Mouse (Mus musculus): ENCODE measurements around the gene Vps13a. TPM values are rescaled to one million over a fixed set of nuclear protein-coding genes. Genes with fewer than 3 reads are reported as not detected.

The Vps13a gene
- polyA plus RNA-seq, 1 experiment = 31.9 TPM

GRCm38 (mm10) chr19:16597216-16597615 lies 183.5 kb downstream of the Vps13a start:
- TF ChIP-seq CTCF (IDR thresholded peaks at IDR 0.05; ENCODE audit: borderline replicate concordance, insufficient read depth, low read length) = no peak
- no peak for TF ChIP-seq POLR2A (IDR thresholded peaks at IDR 0.05; ENCODE audit: low read depth, low read length)
- H3K4me3 ChIP-seq (ENCODE audit: insufficient read depth, low read length) = no peak overlapping the region
- no peaks in the 10 kb centered on the region for H3K4me1 ChIP-seq (ENCODE audit: control insufficient read depth, insufficient read depth, low read length)
- no peak overlapping the region for H3K27ac ChIP-seq (ENCODE audit: insufficient read depth, low read length)

- Histone ChIP-seq H3K4me3 (ENCODE audit: insufficient read depth, low read length) (no peak overlapping the region), H3K4me1 (ENCODE audit: control insufficient read depth, insufficient read depth, low read length) (no peaks in the 10 kb centered on the region), H3K27ac (ENCODE audit: insufficient read depth, low read length) (no peak overlapping the region)
- TF ChIP-seq CTCF (IDR thresholded peaks at IDR 0.05; ENCODE audit: borderline replicate concordance, insufficient read depth, low read length) (no peak), POLR2A (IDR thresholded peaks at IDR 0.05; ENCODE audit: low read depth, low read length) (no peak)
Observed at GRCm38 (mm10) chr19:16593975-16594317, 186.8 kb downstream of the Vps13a start.

GRCm38 (mm10) chr19:16593256-16593974 lies 187.3 kb downstream of the Vps13a start:
- Histone ChIP-seq H3K4me1 (ENCODE audit: control insufficient read depth, insufficient read depth, low read length) (no peaks in the 10 kb centered on the region), H3K4me3 (ENCODE audit: insufficient read depth, low read length) (no peak overlapping the region), H3K27ac (ENCODE audit: insufficient read depth, low read length) (no peak overlapping the region)
- no peak for TF ChIP-seq CTCF (IDR thresholded peaks at IDR 0.05; ENCODE audit: borderline replicate concordance, insufficient read depth, low read length)
- TF ChIP-seq POLR2A (IDR thresholded peaks at IDR 0.05; ENCODE audit: low read depth, low read length) = no peak

- Histone ChIP-seq H3K4me3 (ENCODE audit: insufficient read depth, low read length) (no peak overlapping the region), H3K4me1 (ENCODE audit: control insufficient read depth, insufficient read depth, low read length) (no peaks in the 10 kb centered on the region), H3K27ac (ENCODE audit: insufficient read depth, low read length) (no peak overlapping the region)
- no peak for TF ChIP-seq POLR2A (IDR thresholded peaks at IDR 0.05; ENCODE audit: low read depth, low read length)
- no peak for TF ChIP-seq CTCF (IDR thresholded peaks at IDR 0.05; ENCODE audit: borderline replicate concordance, insufficient read depth, low read length)
Observed at GRCm38 (mm10) chr19:16585379-16585778, 195.4 kb downstream of the Vps13a start.

- no peaks in the 10 kb centered on the region for H3K4me1 ChIP-seq (ENCODE audit: control insufficient read depth, insufficient read depth, low read length)
- no peak overlapping the region for H3K4me3 ChIP-seq (ENCODE audit: insufficient read depth, low read length)
- TF ChIP-seq CTCF (IDR thresholded peaks at IDR 0.05; ENCODE audit: borderline replicate concordance, insufficient read depth, low read length) (no peak), POLR2A (IDR thresholded peaks at IDR 0.05; ENCODE audit: low read depth, low read length) (no peak)
- H3K27ac ChIP-seq (ENCODE audit: insufficient read depth, low read length) = 0 out of 2 replicates have a peak overlapping the region, but pooled peaks have one; percentile 2
Observed at GRCm38 (mm10) chr19:16584546-16584945, 196.2 kb downstream of the Vps13a start.

- Histone ChIP-seq H3K27ac (ENCODE audit: insufficient read depth, low read length) (no peak overlapping the region), H3K4me1 (ENCODE audit: control insufficient read depth, insufficient read depth, low read length) (no peaks in the 10 kb centered on the region), H3K4me3 (ENCODE audit: insufficient read depth, low read length) (no peak overlapping the region)
- TF ChIP-seq CTCF (IDR thresholded peaks at IDR 0.05; ENCODE audit: borderline replicate concordance, insufficient read depth, low read length) (no peak), POLR2A (IDR thresholded peaks at IDR 0.05; ENCODE audit: low read depth, low read length) (no peak)
Observed at GRCm38 (mm10) chr19:16580501-16580900, 200.2 kb downstream of the Vps13a start.

- no peak for TF ChIP-seq CTCF (IDR thresholded peaks at IDR 0.05; ENCODE audit: borderline replicate concordance, insufficient read depth, low read length)
- no peak for TF ChIP-seq POLR2A (IDR thresholded peaks at IDR 0.05; ENCODE audit: low read depth, low read length)
- Histone ChIP-seq H3K4me1 (ENCODE audit: control insufficient read depth, insufficient read depth, low read length) (no peaks in the 10 kb centered on the region), H3K4me3 (ENCODE audit: insufficient read depth, low read length) (no peak overlapping the region), H3K27ac (ENCODE audit: insufficient read depth, low read length) (no peak overlapping the region)
Observed at GRCm38 (mm10) chr19:16579656-16580260, 201.0 kb downstream of the Vps13a start.

GRCm38 (mm10) chr19:16576790-16577189 lies 203.9 kb downstream of the Vps13a start:
- TF ChIP-seq CTCF (IDR thresholded peaks at IDR 0.05; ENCODE audit: borderline replicate concordance, insufficient read depth, low read length) (no peak), POLR2A (IDR thresholded peaks at IDR 0.05; ENCODE audit: low read depth, low read length) (no peak)
- no peak overlapping the region for H3K27ac ChIP-seq (ENCODE audit: insufficient read depth, low read length)
- no peaks in the 10 kb centered on the region for H3K4me1 ChIP-seq (ENCODE audit: control insufficient read depth, insufficient read depth, low read length)
- no peak overlapping the region for H3K4me3 ChIP-seq (ENCODE audit: insufficient read depth, low read length)

Other genes with a start within 250 kb of the Vps13a start
- not detected in 2 replicates for gene Foxb2, start 92.9 kb upstream of the Vps13a start, polyA plus RNA-seq (2011; ENCODE audit: insufficient read length, low read depth, missing spikeins)
- gene Prune2, start 175.2 kb upstream of the Vps13a start, polyA plus RNA-seq (2011; ENCODE audit: insufficient read length, low read depth, missing spikeins) = 7.8 and 15.4 TPM in 2 replicates

Measured in embryonic fibroblast, embryonic 13.5 days (primary cell).